Mouse (Mus musculus) heart, postnatal 0 days (tissue): ENCODE measurements around the gene Paqr9.

Source experiments
- CTCF ChIP-seq: IDR thresholded peaks from 2 replicates; pipeline ENCODE4 v1.5.1; 2016; ENCODE audit warnings: antibody characterized with exemption, control low read depth, low read depth
- EP300 ChIP-seq: IDR thresholded peaks from 2 replicates; pipeline ENCODE4 v1.6.1; 2016; ENCODE audit warnings: antibody characterized with exemption, low read depth

DNA sequence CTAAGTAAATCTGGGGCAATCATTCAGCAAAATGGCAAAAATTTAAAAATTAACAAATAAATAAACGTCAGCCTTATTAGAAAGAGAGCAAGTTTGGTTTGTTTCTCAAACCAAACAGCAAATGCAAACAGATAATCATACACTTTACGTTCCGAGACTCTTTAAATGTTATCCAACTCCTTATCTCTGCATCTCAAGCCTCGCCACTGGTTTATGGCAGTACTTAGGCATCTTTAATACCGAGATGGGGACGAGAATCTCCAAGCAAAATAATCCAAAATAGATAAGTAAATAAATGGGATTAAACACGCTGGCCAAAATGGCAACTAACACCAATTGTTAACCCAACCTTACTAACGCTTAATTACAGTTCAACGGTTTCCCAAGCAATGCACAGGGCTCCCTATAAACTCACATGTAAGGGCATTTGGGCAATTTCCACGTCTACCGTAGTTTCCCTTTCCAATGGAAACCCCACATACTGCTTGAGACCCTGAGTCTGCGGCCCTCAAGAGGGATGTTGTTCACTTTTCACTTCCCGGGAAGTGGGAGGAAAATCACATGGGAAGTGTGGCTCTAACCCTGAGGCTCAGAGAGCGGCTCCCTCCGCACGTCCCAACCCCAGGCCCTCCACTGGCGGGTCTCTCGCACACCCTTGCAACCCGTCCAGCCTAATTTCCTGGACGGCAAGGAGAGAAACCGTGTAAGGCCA lies 48.6 kb upstream of the Paqr9 start:
- TF ChIP-seq CTCF (no peak), EP300 (no peak)
